Mouse (Mus musculus): ENCODE results near the gene Nde1. TPM values are rescaled to one million over a fixed set of nuclear protein-coding genes. Genes with fewer than 3 reads are reported as not detected.
A peak's percentile ranks its signal among the peaks of the same experiment; 100 is the strongest.

Nde1 gene
- polyA plus RNA-seq, 1 experiment from 2014 or later, result 121 TPM

- no peak for ATAC-seq (ENCODE audit: low FRiP score, low read depth)
- H3K9me3 ChIP-seq, result no peaks in the 10 kb centered on the region
- peaks cover 12% of the 10 kb centered on the region for H3K4me1 ChIP-seq
- peaks cover 68% of the 10 kb centered on the region for H3K36me3 ChIP-seq
- no peak overlapping the region for H3K4me3 ChIP-seq
- no peak overlapping the region for H3K4me2 ChIP-seq (replicated peaks)
- H3K9ac ChIP-seq, result no peak overlapping the region
- 94% methylated on average over 1 of the region's 1 CpGs for WGBS
- H3K27ac ChIP-seq, result no peak overlapping the region
- H3K27me3 ChIP-seq, result no peaks in the 10 kb centered on the region
Observed at GRCm38 (mm10) chr16:14169706-14170105, 6.6 kb downstream of the Nde1 start.

- H3K9me3 ChIP-seq, result no peaks in the 10 kb centered on the region
- no peak overlapping the region for H3K27ac ChIP-seq
- H3K27me3 ChIP-seq, result no peaks in the 10 kb centered on the region
- H3K4me2 ChIP-seq (replicated peaks), result no peak overlapping the region
- no peak for ATAC-seq (ENCODE audit: low FRiP score, low read depth)
- no peak overlapping the region for H3K9ac ChIP-seq
- H3K36me3 ChIP-seq, result peaks cover 96% of the 10 kb centered on the region
- 61% methylated on average over 3 of the region's 3 CpGs for WGBS
- no peaks in the 10 kb centered on the region for H3K4me1 ChIP-seq
- no peak overlapping the region for H3K4me3 ChIP-seq
Observed at GRCm38 (mm10) chr16:14178041-14178440, 15.0 kb downstream of the Nde1 start.

- Histone ChIP-seq H3K27ac (no peak overlapping the region), H3K4me2 (replicated peaks) (no peak overlapping the region), H3K9ac (no peak overlapping the region), H3K9me3 (no peaks in the 10 kb centered on the region), H3K4me1 (no peaks in the 10 kb centered on the region), H3K27me3 (no peaks in the 10 kb centered on the region), H3K36me3 (peaks cover 95% of the 10 kb centered on the region), H3K4me3 (no peak overlapping the region)
- ATAC-seq (ENCODE audit: low FRiP score, low read depth), result no peak
- 89% methylated on average over 6 of the region's 6 CpGs for WGBS
Observed at GRCm38 (mm10) chr16:14180163-14180733, 17.2 kb downstream of the Nde1 start.

- WGBS, result 82% methylated on average over 5 of the region's 5 CpGs
- Histone ChIP-seq H3K9ac (no peak overlapping the region), H3K27me3 (no peaks in the 10 kb centered on the region), H3K9me3 (no peaks in the 10 kb centered on the region), H3K27ac (no peak overlapping the region), H3K4me1 (no peaks in the 10 kb centered on the region), H3K36me3 (peaks cover 95% of the 10 kb centered on the region), H3K4me3 (no peak overlapping the region), H3K4me2 (replicated peaks) (no peak overlapping the region)
- no peak for ATAC-seq (ENCODE audit: low FRiP score, low read depth)
Observed at GRCm38 (mm10) chr16:14182360-14182759, 19.3 kb downstream of the Nde1 start.

GRCm38 (mm10) chr16:14183856-14184255 is 20.8 kb downstream of the Nde1 start:
- Histone ChIP-seq H3K9me3 (no peaks in the 10 kb centered on the region), H3K36me3 (peaks cover 97% of the 10 kb centered on the region), H3K9ac (no peak overlapping the region), H3K27me3 (no peaks in the 10 kb centered on the region), H3K4me2 (replicated peaks) (no peak overlapping the region), H3K4me1 (no peaks in the 10 kb centered on the region), H3K27ac (no peak overlapping the region), H3K4me3 (no peak overlapping the region)
- ATAC-seq (ENCODE audit: low FRiP score, low read depth), result no peak
- 83% methylated on average over 1 of the region's 1 CpGs for WGBS

- Histone ChIP-seq H3K36me3 (peaks cover 98% of the 10 kb centered on the region), H3K9me3 (no peaks in the 10 kb centered on the region)
- WGBS, result 96% methylated on average over 5 of the region's 5 CpGs
Observed at GRCm38 (mm10) chr16:14185516-14185915, 22.4 kb downstream of the Nde1 start.

GRCm38 (mm10) chr16:14194164-14194950 is 31.3 kb downstream of the Nde1 start:
- Histone ChIP-seq H3K4me2 (replicated peaks) (no peak overlapping the region), H3K27me3 (no peaks in the 10 kb centered on the region), H3K36me3 (peaks cover 40% of the 10 kb centered on the region), H3K4me3 (no peak overlapping the region), H3K9me3 (no peaks in the 10 kb centered on the region), H3K9ac (no peak overlapping the region), H3K4me1 (no peaks in the 10 kb centered on the region), H3K27ac (no peak overlapping the region)
- WGBS, result 77% methylated on average over 9 of the region's 9 CpGs
- no peak for ATAC-seq (ENCODE audit: low FRiP score, low read depth)

More at GRCm38 (mm10) chr16:14185516-14185915, 22.4 kb downstream of the Nde1 start:
- no peak for ATAC-seq (ENCODE audit: low FRiP score, low read depth)
- no peak overlapping the region for H3K27ac ChIP-seq
- H3K4me2 ChIP-seq (replicated peaks), result no peak overlapping the region
- no peak overlapping the region for H3K4me3 ChIP-seq
- no peak overlapping the region for H3K9ac ChIP-seq
- no peaks in the 10 kb centered on the region for H3K27me3 ChIP-seq
- H3K4me1 ChIP-seq, result no peaks in the 10 kb centered on the region

GRCm38 (mm10) chr16:14195427-14195826 is 32.4 kb downstream of the Nde1 start:
- Histone ChIP-seq H3K4me3 (no peak overlapping the region), H3K27me3 (no peaks in the 10 kb centered on the region), H3K36me3 (peaks cover 30% of the 10 kb centered on the region), H3K9me3 (no peaks in the 10 kb centered on the region), H3K4me1 (no peaks in the 10 kb centered on the region), H3K9ac (no peak overlapping the region), H3K27ac (no peak overlapping the region), H3K4me2 (replicated peaks) (no peak overlapping the region)
- ATAC-seq (ENCODE audit: low FRiP score, low read depth), result no peak
- WGBS, result 22% methylated on average over 1 of the region's 1 CpGs

- WGBS, result 76% methylated on average over 4 of the region's 4 CpGs
- Histone ChIP-seq H3K27me3 (no peaks in the 10 kb centered on the region), H3K4me2 (replicated peaks) (no peak overlapping the region), H3K4me1 (no peaks in the 10 kb centered on the region), H3K9ac (no peak overlapping the region), H3K36me3 (no peaks in the 10 kb centered on the region), H3K9me3 (no peaks in the 10 kb centered on the region), H3K27ac (no peak overlapping the region), H3K4me3 (no peak overlapping the region)
- no peak for ATAC-seq (ENCODE audit: low FRiP score, low read depth)
Observed at GRCm38 (mm10) chr16:14198798-14199197, 35.7 kb downstream of the Nde1 start.

- Histone ChIP-seq H3K9ac (no peak overlapping the region), H3K4me2 (replicated peaks) (no peak overlapping the region), H3K36me3 (no peaks in the 10 kb centered on the region), H3K4me3 (no peak overlapping the region), H3K27ac (no peak overlapping the region), H3K27me3 (no peaks in the 10 kb centered on the region), H3K4me1 (no peaks in the 10 kb centered on the region), H3K9me3 (no peaks in the 10 kb centered on the region)
- no peak for ATAC-seq (ENCODE audit: low FRiP score, low read depth)
- WGBS, result 89% methylated on average over 3 of the region's 3 CpGs
Observed at GRCm38 (mm10) chr16:14215156-14215555, 52.1 kb downstream of the Nde1 start.

GRCm38 (mm10) chr16:14237100-14237723 is 74.1 kb downstream of the Nde1 start:
- Histone ChIP-seq H3K4me1 (no peaks in the 10 kb centered on the region), H3K27ac (no peak overlapping the region), H3K27me3 (no peaks in the 10 kb centered on the region), H3K4me3 (no peak overlapping the region), H3K9ac (no peak overlapping the region), H3K4me2 (replicated peaks) (no peak overlapping the region), H3K36me3 (no peaks in the 10 kb centered on the region), H3K9me3 (no peaks in the 10 kb centered on the region)
- peak; percentile 78 for ATAC-seq (ENCODE audit: low FRiP score, low read depth)
- WGBS, result 23% methylated on average over 6 of the region's 6 CpGs

GRCm38 (mm10) chr16:14242059-14242458 is 79.0 kb downstream of the Nde1 start:
- ATAC-seq (ENCODE audit: low FRiP score, low read depth), result no peak
- no peak overlapping the region for H3K9ac ChIP-seq
- H3K4me1 ChIP-seq, result no peaks in the 10 kb centered on the region
- no peak overlapping the region for H3K4me2 ChIP-seq (replicated peaks)
- 86% methylated on average over 3 of the region's 3 CpGs for WGBS
- no peaks in the 10 kb centered on the region for H3K9me3 ChIP-seq
- no peaks in the 10 kb centered on the region for H3K36me3 ChIP-seq
- H3K27me3 ChIP-seq, result no peaks in the 10 kb centered on the region
- no peak overlapping the region for H3K4me3 ChIP-seq
- H3K27ac ChIP-seq, result no peak overlapping the region

All from limb, embryonic 13.5 days (tissue).